Mouse (Mus musculus) C2C12 (cell line): ENCODE measurements around the gene Fhit. TPM values are rescaled to one million over a fixed set of nuclear protein-coding genes. Genes with fewer than 3 reads are reported as not detected.

Experiments
- H3K27me3 ChIP-seq: one replicate; pipeline ENCODE4 v1.6.1; 2011; ENCODE audit not compliant: control insufficient read depth, insufficient read depth, insufficient read length
- H3K36me3 ChIP-seq: one replicate; pipeline ENCODE4 v1.6.1; 2011; ENCODE audit not compliant: control insufficient read depth, insufficient read depth
- H3K4me3 ChIP-seq: one replicate; pipeline ENCODE4 v1.5.1; 2011; ENCODE audit warnings: mild to moderate bottlenecking, control low read depth; ENCODE audit not compliant: poor library complexity, insufficient read depth, severe bottlenecking
- H3K79me2 ChIP-seq: one replicate; pipeline ENCODE4 v1.6.1; 2011; ENCODE audit not compliant: control insufficient read depth, insufficient read depth
- H3K79me3 ChIP-seq: one replicate; pipeline ENCODE4 v1.6.1; 2011; ENCODE audit warnings: low read depth, control low read depth
- H3ac ChIP-seq: one replicate; pipeline ENCODE3; 2011; ENCODE audit warnings: low read depth; ENCODE audit not compliant: control insufficient read depth, insufficient read length
- CEBPB ChIP-seq: IDR thresholded peaks from one replicate; pipeline ENCODE4 v1.6.1; 2011; ENCODE audit warnings: low read depth, mild to moderate bottlenecking, control low read depth, moderate library complexity
- CTCF ChIP-seq: IDR thresholded peaks from one replicate; pipeline ENCODE4 v1.5.1; 2011; ENCODE audit not compliant: control insufficient read depth, insufficient read depth, insufficient read length
- FOSL1 ChIP-seq: IDR thresholded peaks from one replicate; pipeline ENCODE4 v1.8.0; 2011; ENCODE audit warnings: mild to moderate bottlenecking, low read length; ENCODE audit not compliant: poor library complexity, insufficient read depth, severe bottlenecking
- MAX ChIP-seq: IDR thresholded peaks from one replicate; pipeline ENCODE4 v1.6.1; 2011; ENCODE audit warnings: mild to moderate bottlenecking, control low read depth
- MYOD1 ChIP-seq: IDR thresholded peaks from one replicate; pipeline ENCODE4 v1.6.1; 2011; ENCODE audit warnings: low read depth; ENCODE audit not compliant: control insufficient read depth, insufficient read length
- MYOG ChIP-seq: IDR thresholded peaks from one replicate; pipeline ENCODE4 v1.6.1; 2011; ENCODE audit not compliant: control insufficient read depth, insufficient read length; ENCODE audit errors: extremely low read depth
- USF1 ChIP-seq: IDR thresholded peaks from one replicate; pipeline ENCODE4 v1.6.1; 2011; ENCODE audit warnings: low read depth, mild to moderate bottlenecking, control low read depth, moderate library complexity
- polyA plus RNA-seq: library from polyadenylated mRNA; unstranded; fragments of >200 nt; fragmentation: generic; extraction: Trizol; gene quantifications from one replicate; pipeline ENCODE4 v1.2.1, GENCODE M21; 2012; ENCODE audit warnings: missing spikeins

Fhit gene
- polyA plus RNA-seq, 1 experiment: not detected

GRCm38 (mm10) chr14:11151634-11152321 is 10.1 kb downstream of the Fhit start:
- no peak overlapping the region for H3ac ChIP-seq
- no peak overlapping the region for H3K4me3 ChIP-seq
- no peaks in the 10 kb centered on the region for H3K79me2 ChIP-seq
- no peaks in the 10 kb centered on the region for H3K79me3 ChIP-seq
- TF ChIP-seq FOSL1 (no peak), MAX (no peak)
- H3K27me3 ChIP-seq: no peaks in the 10 kb centered on the region
- no peaks in the 10 kb centered on the region for H3K36me3 ChIP-seq

DNA sequence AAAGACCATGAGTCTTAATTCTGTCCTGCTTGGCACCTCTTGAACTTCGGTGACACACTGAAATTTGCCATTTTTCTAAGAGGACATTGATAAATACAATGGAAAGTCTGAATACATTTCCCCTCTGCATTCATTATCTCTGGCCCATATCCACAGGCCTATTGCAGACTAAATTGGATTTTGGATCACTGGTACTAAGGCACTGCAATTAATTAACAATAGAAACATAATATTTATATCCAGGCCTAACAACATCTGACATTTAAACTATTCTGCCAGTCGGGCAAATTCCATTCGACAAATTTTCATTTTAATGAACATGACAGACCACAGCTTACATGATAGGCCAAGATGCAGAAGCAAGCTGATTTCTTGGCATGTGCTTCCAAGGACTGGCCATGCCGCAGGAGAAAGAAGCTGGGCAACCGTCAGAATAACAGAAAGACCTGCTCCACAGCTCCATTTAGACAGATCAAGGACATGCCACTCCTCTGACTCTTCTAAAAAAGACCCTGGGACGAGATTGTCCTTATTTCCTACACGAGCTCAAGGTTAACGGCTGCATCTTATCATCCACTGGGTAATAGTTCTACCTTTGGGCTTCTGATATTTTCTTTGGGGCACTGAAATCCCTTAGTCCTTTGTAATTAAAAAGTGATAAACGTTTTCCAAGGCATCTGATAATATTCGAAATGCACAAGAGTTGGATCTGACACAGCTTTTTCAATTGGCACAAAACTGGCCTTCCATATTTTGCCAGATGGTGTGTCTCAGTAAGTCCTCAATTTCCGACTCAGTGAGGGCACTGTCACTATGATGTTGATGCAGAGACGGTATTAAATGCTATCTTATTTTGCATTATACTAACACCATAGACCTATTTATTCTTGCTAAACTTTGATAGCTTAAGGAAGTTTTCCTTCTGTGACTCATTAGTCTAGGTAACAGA is 27.8 kb downstream of the Fhit start:
- TF ChIP-seq CEBPB (no peak), MYOD1 (no peak), MAX (no peak), FOSL1 (no peak), CTCF (no peak), USF1 (no peak), MYOG (no peak)
- H3K4me3 ChIP-seq: no peak overlapping the region
- H3K27me3 ChIP-seq: no peaks in the 10 kb centered on the region
- H3K79me3 ChIP-seq: no peaks in the 10 kb centered on the region
- H3K36me3 ChIP-seq: no peaks in the 10 kb centered on the region
- no peak overlapping the region for H3ac ChIP-seq
- H3K79me2 ChIP-seq: no peaks in the 10 kb centered on the region

- no peaks in the 10 kb centered on the region for H3K27me3 ChIP-seq
- no peaks in the 10 kb centered on the region for H3K79me3 ChIP-seq
- no peaks in the 10 kb centered on the region for H3K79me2 ChIP-seq
- H3K36me3 ChIP-seq: no peaks in the 10 kb centered on the region
- H3K4me3 ChIP-seq: no peak overlapping the region
- no peak overlapping the region for H3ac ChIP-seq
- TF ChIP-seq MAX (no peak), FOSL1 (no peak), MYOD1 (no peak), USF1 (no peak), CTCF (no peak), CEBPB (no peak), MYOG (no peak)
These were observed 29.0 kb downstream of the Fhit start for GRCm38 (mm10) chr14:11132637-11133474.

- H3ac ChIP-seq: no peak overlapping the region
- TF ChIP-seq CEBPB: no peak
- TF ChIP-seq MAX: no peak
- no peak for TF ChIP-seq MYOG
- no peak for TF ChIP-seq MYOD1
- TF ChIP-seq FOSL1: no peak
- TF ChIP-seq USF1: no peak
- no peak for TF ChIP-seq CTCF
- no peaks in the 10 kb centered on the region for H3K27me3 ChIP-seq
- no peaks in the 10 kb centered on the region for H3K36me3 ChIP-seq
- H3K79me2 ChIP-seq: no peaks in the 10 kb centered on the region
- H3K4me3 ChIP-seq: no peak overlapping the region
- H3K79me3 ChIP-seq: no peaks in the 10 kb centered on the region
These were observed 36.7 kb downstream of the Fhit start for GRCm38 (mm10) chr14:11125096-11125495.

DNA sequence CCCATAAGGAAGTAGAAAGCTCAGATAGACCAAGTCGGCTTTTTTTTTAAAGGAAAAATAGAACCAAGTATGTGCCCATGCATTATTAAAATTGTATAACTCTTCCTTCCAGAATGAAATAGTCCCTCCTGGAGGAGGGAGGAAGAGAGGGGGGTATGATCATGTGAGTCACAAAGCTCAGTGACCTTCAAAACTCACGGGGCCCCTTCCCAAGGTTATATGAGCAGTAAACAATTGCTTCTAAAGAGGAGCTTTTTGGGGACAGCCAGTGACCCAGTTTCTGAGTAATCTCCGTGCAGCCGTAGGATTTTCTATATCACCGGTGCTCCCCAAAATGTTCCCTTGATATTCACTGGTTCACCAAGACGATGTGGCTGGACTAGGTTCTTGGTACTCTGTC is 42.8 kb downstream of the Fhit start:
- Histone ChIP-seq H3K79me2 (no peaks in the 10 kb centered on the region), H3K4me3 (no peak overlapping the region)

More for the DNA sequence above, 42.8 kb downstream of the Fhit start:
- H3K27me3 ChIP-seq: no peaks in the 10 kb centered on the region
- no peaks in the 10 kb centered on the region for H3K79me3 ChIP-seq
- no peaks in the 10 kb centered on the region for H3K36me3 ChIP-seq
- TF ChIP-seq MYOD1 (no peak), MYOG (no peak), FOSL1 (no peak), USF1 (no peak), CEBPB (no peak), CTCF (no peak), MAX (no peak)
- H3ac ChIP-seq: no peak overlapping the region
